Mouse (Mus musculus): ENCODE measurements at regions not wholly inside any gene's neighbourhood (a gene's known extent, or its start where the extent isn't known, plus 50 kb on each side); places are given as distances from the start of the nearest gene placed in this dataset.

DNA sequence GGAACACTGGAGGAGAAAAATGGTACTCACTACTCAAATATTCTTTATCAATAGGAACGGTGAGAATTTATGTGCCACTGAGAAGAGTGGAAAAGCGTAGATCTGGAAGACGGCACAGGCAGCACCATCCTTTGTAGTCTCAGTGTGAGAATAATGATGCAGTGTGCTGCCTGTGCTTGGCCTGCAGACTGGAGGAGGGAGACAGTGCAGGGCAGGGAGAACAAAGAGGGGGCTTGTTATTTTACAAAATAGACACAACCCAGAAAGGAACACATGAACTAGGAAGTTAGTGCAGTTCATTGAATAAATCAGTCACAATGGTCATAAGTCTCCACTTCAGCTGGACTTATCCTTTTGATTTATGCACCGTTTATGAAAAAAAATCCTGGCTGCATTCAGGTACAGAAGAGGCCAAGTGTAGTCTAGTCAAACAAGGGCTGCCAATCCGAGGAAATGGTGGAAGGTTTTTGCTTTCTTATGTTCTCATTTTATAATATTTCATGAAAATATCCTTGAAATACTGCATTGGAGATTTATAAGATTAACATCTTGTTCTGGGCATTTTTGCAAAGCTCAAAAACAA, 190.0 kb upstream of the Meox2 start:
- no peak for TF ChIP-seq CTCF (IDR thresholded peaks at IDR 0.05; ENCODE audit: low read depth)
- TF ChIP-seq EP300 (IDR thresholded peaks at IDR 0.05; ENCODE audit: low read depth): no peak
